In genomic region chr1:168012069-168012468, GRCm38 (mm10) we compare ENCODE assay signal across 15 mouse cellular contexts.
DNase-seq lines count a peak whose midpoint lies in the region; ATAC-seq and TF ChIP-seq lines count a peak whose summit lies in the region.
"Had no signal": no experiment of that assay in that cellular context is flagged by ENCODE, and none has a peak within 500 bp of the region (broad histone marks: within the 10 kb centered on the region; RNA-seq: fewer than 3 reads in every experiment).

No protein-coding gene starts in this region.

- ATAC-seq in lung, embryonic 14.5 days (ENCODE audit: insufficient read depth): peak; percentile 90

- no peak overlapping the region for H3K4me3 ChIP-seq in heart, embryonic 10.5 days
- no peak overlapping the region for H3K4me3 ChIP-seq in lung, embryonic 14.5 days (ENCODE audit: low read depth, low read length)
- H3K4me3 ChIP-seq in midbrain, embryonic 10.5 days: no peak overlapping the region
- no peak overlapping the region for H3K4me3 ChIP-seq in forebrain, embryonic 10.5 days
- H3K4me3 ChIP-seq: erythroblast, embryonic 14.5 days; hindbrain, embryonic 13.5 days; kidney, embryonic 15.5 days; limb, embryonic 13.5 days had no signal

- peak; percentile 71 to 79 for DNase-seq in heart, adult 18-20 months
- no peak for DNase-seq in heart, embryonic 10.5 days (ENCODE audit: low spot score)
- DNase-seq in urinary bladder, postnatal 25 days (ENCODE audit: low spot score): peak; percentile 28
- no peak for DNase-seq in urinary bladder, postnatal 10 days (ENCODE audit: low spot score)
- DNase-seq in lung, embryonic 14.5 days: peak; percentile 94
- DNase-seq in midbrain, embryonic 10.5 days (ENCODE audit: low spot score): no peak
- no peak for DNase-seq in forebrain, embryonic 10.5 days (ENCODE audit: extremely low spot score, low spot score)
- no peak for DNase-seq in adrenal gland, postnatal 4 days (ENCODE audit: low spot score in 2 of 2)
- DNase-seq: adrenal gland, adult 8-10 months; spleen, adult 18-20 months; thymus, postnatal 14 days had no signal

- H3K9me3 ChIP-seq in heart, embryonic 10.5 days: no peaks in the 10 kb centered on the region
- no peaks in the 10 kb centered on the region for H3K9me3 ChIP-seq in lung, embryonic 14.5 days (ENCODE audit: low read depth, low read length)
- H3K9me3 ChIP-seq in midbrain, embryonic 10.5 days (replicated peaks): no peaks in the 10 kb centered on the region
- H3K9me3 ChIP-seq in forebrain, embryonic 10.5 days: no peaks in the 10 kb centered on the region
- H3K9me3 ChIP-seq: hindbrain, embryonic 13.5 days; kidney, embryonic 15.5 days; limb, embryonic 13.5 days had no signal

- no peak overlapping the region for H3K27ac ChIP-seq in heart, embryonic 10.5 days
- H3K27ac ChIP-seq in lung, embryonic 14.5 days (ENCODE audit: low read depth): no peak overlapping the region
- no peak overlapping the region for H3K27ac ChIP-seq in midbrain, embryonic 10.5 days (replicated peaks)
- H3K27ac ChIP-seq in forebrain, embryonic 10.5 days: no peak overlapping the region
- H3K27ac ChIP-seq: hindbrain, embryonic 13.5 days; kidney, embryonic 15.5 days; limb, embryonic 13.5 days had no signal

- no peaks in the 10 kb centered on the region for H3K4me1 ChIP-seq in heart, embryonic 10.5 days
- H3K4me1 ChIP-seq in lung, embryonic 14.5 days (ENCODE audit: insufficient read depth): peaks cover 14% of the 10 kb centered on the region; the same call in 1 of the 2 replicates
- H3K4me1 ChIP-seq in midbrain, embryonic 10.5 days: no peaks in the 10 kb centered on the region
- peaks cover 4% of the 10 kb centered on the region; the same call in 1 of the 2 replicates for H3K4me1 ChIP-seq in forebrain, embryonic 10.5 days
- H3K4me1 ChIP-seq: hindbrain, embryonic 13.5 days; kidney, embryonic 15.5 days; limb, embryonic 13.5 days had no signal

- no peaks in the 10 kb centered on the region for H3K36me3 ChIP-seq in heart, embryonic 10.5 days
- H3K36me3 ChIP-seq in lung, embryonic 14.5 days (ENCODE audit: insufficient read depth): no peaks in the 10 kb centered on the region
- no peaks in the 10 kb centered on the region for H3K36me3 ChIP-seq in midbrain, embryonic 10.5 days
- no peaks in the 10 kb centered on the region for H3K36me3 ChIP-seq in forebrain, embryonic 10.5 days (replicated peaks)
- H3K36me3 ChIP-seq: hindbrain, embryonic 13.5 days; kidney, embryonic 15.5 days; limb, embryonic 13.5 days had no signal

- no peak for TF ChIP-seq CTCF in lung, embryonic 14.5 days (IDR thresholded peaks at IDR 0.05; ENCODE audit: low read depth)

- H3K4me2 ChIP-seq in lung, embryonic 14.5 days: no peak overlapping the region
- H3K4me2 ChIP-seq: hindbrain, embryonic 13.5 days; kidney, embryonic 15.5 days; limb, embryonic 13.5 days had no signal

- WGBS in heart, embryonic 10.5 days: 83% methylated on average over 4 of the region's 4 CpGs
- 25% methylated on average over 4 of the region's 4 CpGs for WGBS in lung, embryonic 14.5 days
- WGBS in midbrain, embryonic 10.5 days: 89% methylated on average over 4 of the region's 4 CpGs
- 93% methylated on average over 4 of the region's 4 CpGs for WGBS in forebrain, embryonic 10.5 days

- no peaks in the 10 kb centered on the region for H3K27me3 ChIP-seq in heart, embryonic 10.5 days (ENCODE audit: insufficient read depth, poor library complexity, severe bottlenecking)
- no peaks in the 10 kb centered on the region for H3K27me3 ChIP-seq in lung, embryonic 14.5 days (ENCODE audit: insufficient read depth, low read length)
- no peaks in the 10 kb centered on the region for H3K27me3 ChIP-seq in midbrain, embryonic 10.5 days (ENCODE audit: low read depth, poor library complexity, severe bottlenecking)
- H3K27me3 ChIP-seq in forebrain, embryonic 10.5 days (ENCODE audit: poor library complexity, severe bottlenecking): no peaks in the 10 kb centered on the region
- H3K27me3 ChIP-seq: hindbrain, embryonic 13.5 days; kidney, embryonic 15.5 days; limb, embryonic 13.5 days had no signal

- H3K9ac ChIP-seq in lung, embryonic 14.5 days: no peak overlapping the region
- H3K9ac ChIP-seq: hindbrain, embryonic 13.5 days; kidney, embryonic 15.5 days; limb, embryonic 13.5 days had no signal

Comparison
In these comparisons a context has a peak if more than half of its experiments do, and no peak if none do; other contexts are left out.
1. DNase-seq: peak in heart, adult 18-20 months (2 of 2), urinary bladder, postnatal 25 days (single experiment) and lung, embryonic 14.5 days (single experiment); none in heart, embryonic 10.5 days (single experiment), urinary bladder, postnatal 10 days (single experiment), midbrain, embryonic 10.5 days (single experiment), forebrain, embryonic 10.5 days (single experiment) and adrenal gland, postnatal 4 days (0 of 2).